ENCODE assay signal across 10 mouse cellular contexts in the genomic region with DNA sequence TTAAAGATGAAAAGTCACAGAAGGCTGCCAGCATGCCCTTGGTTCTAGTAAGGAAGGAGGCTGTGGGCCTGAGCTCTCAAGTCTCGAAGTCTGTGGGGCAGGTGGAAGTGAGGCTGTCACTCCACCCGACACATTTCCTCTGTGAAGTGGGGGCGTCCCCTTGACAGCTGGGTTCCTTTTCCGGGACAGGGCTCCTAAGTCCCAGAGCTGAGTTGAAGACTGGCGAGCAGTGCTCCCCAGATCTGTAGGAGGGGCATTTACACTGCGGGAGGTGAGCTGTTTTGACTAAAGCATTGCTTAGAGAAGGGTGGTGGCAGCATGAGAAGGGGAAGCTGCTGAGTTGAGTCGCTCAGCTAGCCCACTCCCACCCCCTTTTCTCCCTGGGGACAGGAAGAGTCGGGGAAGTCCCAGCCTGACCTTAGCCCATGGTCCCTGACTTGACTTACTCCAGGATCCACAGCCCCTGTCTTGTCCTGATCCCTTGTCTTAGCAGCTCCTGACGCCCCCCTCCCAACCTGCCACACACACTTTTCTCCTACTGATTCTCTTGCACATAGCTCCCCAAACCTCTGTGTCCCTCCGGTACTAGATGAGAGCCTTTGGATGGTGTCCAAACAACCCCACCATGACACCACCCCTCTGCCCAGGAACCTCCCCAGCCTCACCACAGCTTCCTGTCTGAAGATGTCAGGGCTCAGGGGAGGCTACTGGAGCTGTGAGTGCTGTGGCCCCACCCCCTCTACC. TPM values are rescaled to one million over a fixed set of nuclear protein-coding genes. Genes with fewer than 3 reads are reported as not detected.
DNase-seq lines count a peak whose midpoint lies in the region; ATAC-seq lines count a peak whose summit lies in the region.
"Had no signal": no experiment of that assay in that cellular context is flagged by ENCODE, and none has a peak within 500 bp of the region (broad histone marks: within the 10 kb centered on the region; RNA-seq: fewer than 3 reads in every experiment).

No protein-coding gene starts in this region.

- peaks cover 66% of the 10 kb centered on the region for H3K36me3 ChIP-seq in hindbrain, embryonic 13.5 days
- peaks cover 56% of the 10 kb centered on the region for H3K36me3 ChIP-seq in hindbrain, embryonic 14.5 days (replicated peaks; ENCODE audit: control insufficient read depth, insufficient read depth)
- H3K36me3 ChIP-seq in macrophage (ENCODE audit: inconsistent target) = 0 out of 2 replicates have a peak, but pooled peaks cover under 1% of the 10 kb centered on the region

- H3K27me3 ChIP-seq in hindbrain, embryonic 13.5 days = no peaks in the 10 kb centered on the region
- H3K27me3 ChIP-seq in hindbrain, embryonic 14.5 days (ENCODE audit: control insufficient read depth, insufficient read depth, low read length) = no peaks in the 10 kb centered on the region

- no peak for DNase-seq in hindbrain, embryonic 14.5 days (ENCODE audit: low spot score)
- peak; percentile 24 to 32 for DNase-seq in heart, postnatal 14 days
- DNase-seq in thymus, postnatal 25 days = peak; percentile 86
- no peak for DNase-seq in ovary, adult 18-20 months (ENCODE audit: low spot score)
- no peak for DNase-seq in layer of hippocampus, postnatal 10 days (ENCODE audit: low spot score in 2 of 2)
- no peak for DNase-seq in frontal cortex, adult 2 months (ENCODE audit: extremely low spot score in 1 of 2, low spot score in 1 of 2)
- DNase-seq: layer of hippocampus, postnatal 36 days had no signal

- no peak overlapping the region for H3K27ac ChIP-seq in hindbrain, embryonic 13.5 days
- H3K27ac ChIP-seq in hindbrain, embryonic 14.5 days = no peak overlapping the region
- peak overlapping the region; percentile 80 for H3K27ac ChIP-seq in macrophage

- H3K4me2 ChIP-seq in hindbrain, embryonic 13.5 days = no peak overlapping the region
- H3K4me2 ChIP-seq in hindbrain, embryonic 14.5 days (replicated peaks) = no peak overlapping the region

- peaks cover under 1% of the 10 kb centered on the region; the same call in 1 of the 2 replicates for H3K79me2 ChIP-seq in macrophage (ENCODE audit: inconsistent target)

- intact Hi-C loops in heart, postnatal 14 days (cut with DNase I) = no loop called here

- no peak overlapping the region for H3K4me3 ChIP-seq in hindbrain, embryonic 13.5 days
- H3K4me3 ChIP-seq in hindbrain, embryonic 14.5 days (replicated peaks; ENCODE audit: low read length) = no peak overlapping the region
- peak overlapping the region; percentile 7; the same call in 1 of the 2 replicates for H3K4me3 ChIP-seq in macrophage (ENCODE audit: inconsistent target)

- 64% methylated on average over 10 of the region's 10 CpGs for WGBS in hindbrain, embryonic 13.5 days
- WGBS in hindbrain, embryonic 14.5 days = 63% methylated on average over 10 of the region's 10 CpGs
- WGBS in macrophage (ENCODE audit: missing documents) = 7% methylated on average over 10 of the region's 10 CpGs

- no peak for ATAC-seq in hindbrain, embryonic 13.5 days (ENCODE audit: low FRiP score)
- no peak for ATAC-seq in hindbrain, embryonic 14.5 days (ENCODE audit: low FRiP score)

- H3K4me1 ChIP-seq in hindbrain, embryonic 13.5 days (replicated peaks) = peaks cover 30% of the 10 kb centered on the region
- peaks cover 20% of the 10 kb centered on the region for H3K4me1 ChIP-seq in hindbrain, embryonic 14.5 days (replicated peaks; ENCODE audit: control insufficient read depth, insufficient read depth, low read length)

- H3K9me3 ChIP-seq in hindbrain, embryonic 13.5 days = no peaks in the 10 kb centered on the region
- H3K9me3 ChIP-seq in hindbrain, embryonic 14.5 days (ENCODE audit: control insufficient read depth, low read length) = no peaks in the 10 kb centered on the region

- peak overlapping the region; percentile 39; the same call in 1 of the 2 replicates for H3K9ac ChIP-seq in hindbrain, embryonic 13.5 days
- no peak overlapping the region for H3K9ac ChIP-seq in hindbrain, embryonic 14.5 days

RNA-seq across cellular contexts. Expression of gene Rhof, which starts 3.9 kb away (rescaled TPM):
- 5.1 and 5.8 TPM in 2 replicates for polyA plus RNA-seq in hindbrain, embryonic 13.5 days (2015; fragmentation: Nextera tagmentation; extraction: Ambion mirVana)
- polyA plus RNA-seq in hindbrain, embryonic 14.5 days (2014; fragmentation: Nextera tagmentation; extraction: Ambion mirVana) = 13.0 and 17.5 TPM in 2 replicates
- under 1 TPM; 0.48 to 0.61 TPM for total RNA-seq in heart, postnatal 14 days (2021)
- total RNA-seq in macrophage (2018; cell fraction: chromatin; rRNA removed) = 10 to 100 TPM in 11 of 26 experiments, 1 to 10 TPM in 11, under 1 TPM in 4; 0.31 to 73.6 (median 4.6) TPM
- total RNA-seq in macrophage (2018; cell fraction: cytosol; rRNA removed) = 10 to 100 TPM in 8 of 26 experiments, 1 to 10 TPM in 18; 1.3 to 29.5 (median 2.6) TPM
- total RNA-seq in macrophage (2018; cell fraction: nucleus; rRNA removed) = 10 to 100 TPM in 13 of 26 experiments, 1 to 10 TPM in 13; 1.2 to 19.8 (median 9.8) TPM
- 0.73 to 1.9 TPM (median 0.77 TPM) in 3 replicates for polyA plus RNA-seq in macrophage (2018)
- total RNA-seq in layer of hippocampus, postnatal 10 days (2021) = 10 to 100 TPM; 40.9 to 46.6 TPM
- 37.7 and 43.4 TPM in 2 replicates for polyA plus RNA-seq in frontal cortex, adult 2 months (2012; rRNA removed)

RNA-seq across cellular contexts. Expression of gene Setd1b, which starts 13.4 kb away (rescaled TPM):
- 12.9 and 13.1 TPM in 2 replicates for polyA plus RNA-seq in hindbrain, embryonic 13.5 days (2015; fragmentation: Nextera tagmentation; extraction: Ambion mirVana)
- 12.6 and 12.7 TPM in 2 replicates for polyA plus RNA-seq in hindbrain, embryonic 14.5 days (2014; fragmentation: Nextera tagmentation; extraction: Ambion mirVana)
- total RNA-seq in heart, postnatal 14 days (2021) = 10 to 100 TPM; 18.1 to 21.3 TPM
- 100 to 1,000 TPM in 13 of 26 experiments, 10 to 100 TPM in 13; 18.3 to 239 (median 95.7) TPM for total RNA-seq in macrophage (2018; cell fraction: chromatin; rRNA removed)
- 10 to 100 TPM in 24 of 26 experiments, 1 to 10 TPM in 2; 8.6 to 39.5 (median 22.5) TPM for total RNA-seq in macrophage (2018; cell fraction: cytosol; rRNA removed)
- total RNA-seq in macrophage (2018; cell fraction: nucleus; rRNA removed) = 100 to 1,000 TPM in 2 of 26 experiments, 10 to 100 TPM in 24; 19.1 to 231 (median 59.7) TPM
- polyA plus RNA-seq in macrophage (2018) = 8.0 to 13.8 TPM (median 9.3 TPM) in 3 replicates
- 10 to 100 TPM; 31.7 to 35.0 TPM for total RNA-seq in layer of hippocampus, postnatal 10 days (2021)
- polyA plus RNA-seq in frontal cortex, adult 2 months (2012; rRNA removed) = 12.7 and 13.1 TPM in 2 replicates

RNA-seq across cellular contexts. Expression of gene Psmd9, which starts 40.6 kb away (rescaled TPM):
- 76.0 and 79.3 TPM in 2 replicates for polyA plus RNA-seq in hindbrain, embryonic 13.5 days (2015; fragmentation: Nextera tagmentation; extraction: Ambion mirVana)
- 59.1 and 66.8 TPM in 2 replicates for polyA plus RNA-seq in hindbrain, embryonic 14.5 days (2014; fragmentation: Nextera tagmentation; extraction: Ambion mirVana)
- 10 to 100 TPM; 17.8 to 18.0 TPM for total RNA-seq in heart, postnatal 14 days (2021)
- total RNA-seq in macrophage (2018; cell fraction: chromatin; rRNA removed) = 10 to 100 TPM in 24 of 26 experiments, 1 to 10 TPM in 2; 8.0 to 43.2 (median 25.0) TPM
- 10 to 100 TPM; 14.3 to 23.1 (median 18.2) TPM for total RNA-seq in macrophage (2018; cell fraction: cytosol; rRNA removed)
- 10 to 100 TPM in 23 of 26 experiments, 1 to 10 TPM in 3; 7.1 to 33.1 (median 18.5) TPM for total RNA-seq in macrophage (2018; cell fraction: nucleus; rRNA removed)
- 13.6 to 18.6 TPM (median 16.4 TPM) in 3 replicates for polyA plus RNA-seq in macrophage (2018)
- total RNA-seq in layer of hippocampus, postnatal 10 days (2021) = 10 to 100 TPM; 31.4 to 39.8 TPM
- 26.3 and 30.2 TPM in 2 replicates for polyA plus RNA-seq in frontal cortex, adult 2 months (2012; rRNA removed)

RNA-seq across cellular contexts. Expression of gene Hpd, which starts 53.9 kb away (rescaled TPM):
- polyA plus RNA-seq in hindbrain, embryonic 13.5 days (2015; fragmentation: Nextera tagmentation; extraction: Ambion mirVana) = not detected in 2 replicates
- not detected in 2 replicates for polyA plus RNA-seq in hindbrain, embryonic 14.5 days (2014; fragmentation: Nextera tagmentation; extraction: Ambion mirVana)
- under 1 TPM in 1 of 2 experiments, not detected in 1; 0.41 TPM for total RNA-seq in heart, postnatal 14 days (2021)
- not detected for total RNA-seq in macrophage (2018; cell fraction: chromatin; rRNA removed)
- total RNA-seq in macrophage (2018; cell fraction: cytosol; rRNA removed) = not detected
- total RNA-seq in macrophage (2018; cell fraction: nucleus; rRNA removed) = not detected
- not detected in 3 replicates for polyA plus RNA-seq in macrophage (2018)
- total RNA-seq in layer of hippocampus, postnatal 10 days (2021) = under 1 TPM in 1 of 2 experiments, not detected in 1; 0.55 TPM
- not detected in 2 replicates for polyA plus RNA-seq in frontal cortex, adult 2 months (2012; rRNA removed)
- total RNA-seq: layer of hippocampus, postnatal 36 days had no signal
- polyA plus RNA-seq: neural tube, embryonic 14.5 days had no signal

Comparison
In these comparisons a context has a peak if more than half of its experiments do, and no peak if none do; other contexts are left out.
1. DNase-seq: peak in heart, postnatal 14 days (2 of 2) and thymus, postnatal 25 days (single experiment); none in hindbrain, embryonic 14.5 days (single experiment), ovary, adult 18-20 months (single experiment), layer of hippocampus, postnatal 10 days (0 of 2) and frontal cortex, adult 2 months (0 of 2).